Mouse (Mus musculus): ENCODE data around the gene Smim13. TPM values are rescaled to one million over a fixed set of nuclear protein-coding genes. Genes with fewer than 3 reads are reported as not detected.

Smim13 gene
- polyA plus RNA-seq, 1 experiment from 2014 or later, result 9.4 TPM

- Histone ChIP-seq H3K9me3 (ENCODE audit: control insufficient read depth, low read length) (no peaks in the 10 kb centered on the region), H3K4me3 (ENCODE audit: low read depth, low read length) (no peak overlapping the region), H3K36me3 (ENCODE audit: control insufficient read depth, insufficient read depth, low read length) (no peaks in the 10 kb centered on the region), H3K4me1 (ENCODE audit: control insufficient read depth, insufficient read depth, low read length) (no peaks in the 10 kb centered on the region), H3K27ac (replicated peaks; ENCODE audit: low read depth, low read length) (no peak overlapping the region), H3K27me3 (ENCODE audit: control insufficient read depth, insufficient read depth, low read length) (no peaks in the 10 kb centered on the region), H3K9ac (ENCODE audit: low read length) (no peak overlapping the region), H3K4me2 (ENCODE audit: low read depth, severe bottlenecking) (no peak overlapping the region)
- 81% methylated on average over 4 of the region's 4 CpGs for WGBS
- DNase-seq (ENCODE audit: low spot score) (no peak), ATAC-seq (ENCODE audit: insufficient number of reproducible peaks, low FRiP score, low TSS enrichment, low read depth) (no peak)
Observed at GRCm38 (mm10) chr13:41285448-41285847, 35.8 kb downstream of the Smim13 start.

DNA sequence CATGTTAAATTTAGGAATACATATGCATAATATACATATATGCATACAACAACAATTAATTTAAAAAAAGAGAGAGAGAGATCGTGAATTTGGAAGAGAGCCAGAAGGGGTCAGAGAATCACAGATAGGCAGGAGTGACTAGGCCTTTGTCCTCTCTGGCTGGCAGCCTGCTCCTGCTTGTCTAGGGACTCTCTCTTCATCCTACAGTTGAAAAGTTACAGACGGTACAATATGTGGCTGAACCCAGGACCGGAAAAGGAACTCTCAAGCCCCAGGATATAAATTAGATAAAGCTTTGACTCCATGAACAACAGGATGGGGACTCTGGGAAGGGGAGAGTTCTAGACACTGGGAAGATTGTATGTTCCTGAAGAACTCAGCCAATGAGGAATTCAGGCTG, 36.6 kb downstream of the Smim13 start:
- H3K27ac ChIP-seq (replicated peaks; ENCODE audit: low read depth, low read length), result no peak overlapping the region
- no peaks in the 10 kb centered on the region for H3K27me3 ChIP-seq (ENCODE audit: control insufficient read depth, insufficient read depth, low read length)
- H3K36me3 ChIP-seq (ENCODE audit: control insufficient read depth, insufficient read depth, low read length), result no peaks in the 10 kb centered on the region
- no peaks in the 10 kb centered on the region for H3K9me3 ChIP-seq (ENCODE audit: control insufficient read depth, low read length)
- H3K4me1 ChIP-seq (ENCODE audit: control insufficient read depth, insufficient read depth, low read length), result no peaks in the 10 kb centered on the region
- no peak overlapping the region for H3K9ac ChIP-seq (ENCODE audit: low read length)
- no peak for ATAC-seq (ENCODE audit: insufficient number of reproducible peaks, low FRiP score, low TSS enrichment, low read depth)
- H3K4me3 ChIP-seq (ENCODE audit: low read depth, low read length), result no peak overlapping the region
- H3K4me2 ChIP-seq (ENCODE audit: low read depth, severe bottlenecking), result no peak overlapping the region
- 94% methylated on average over 3 of the region's 3 CpGs for WGBS
- no peak for DNase-seq (ENCODE audit: low spot score)

DNA sequence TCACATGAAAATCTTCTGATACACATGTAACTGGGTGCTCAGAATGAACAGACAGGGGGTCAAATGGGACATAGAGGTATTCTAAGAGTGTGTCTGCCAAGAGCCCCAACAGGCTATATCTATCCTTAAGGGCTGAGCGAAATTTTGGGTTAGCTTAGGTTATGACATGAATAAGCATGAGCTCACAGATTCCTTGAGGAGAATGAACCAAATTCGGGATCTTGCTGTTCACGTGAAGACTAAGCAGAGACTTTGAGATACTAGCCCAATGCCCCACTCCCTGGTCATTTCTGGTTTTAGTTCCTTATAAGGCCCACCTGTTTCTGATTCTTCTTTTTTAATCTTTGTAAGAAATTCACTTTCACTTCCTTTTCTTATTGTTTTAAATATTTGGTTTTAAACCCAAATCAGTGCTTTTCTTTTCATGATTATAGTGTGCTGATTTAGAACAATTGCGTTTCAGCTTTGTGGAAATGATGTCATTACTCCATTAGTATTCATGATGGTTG, 41.9 kb downstream of the Smim13 start:
- Histone ChIP-seq H3K9ac (ENCODE audit: low read length) (no peak overlapping the region), H3K4me2 (ENCODE audit: low read depth, severe bottlenecking) (no peak overlapping the region), H3K36me3 (ENCODE audit: control insufficient read depth, insufficient read depth, low read length) (no peaks in the 10 kb centered on the region), H3K4me3 (ENCODE audit: low read depth, low read length) (no peak overlapping the region), H3K27me3 (ENCODE audit: control insufficient read depth, insufficient read depth, low read length) (no peaks in the 10 kb centered on the region), H3K9me3 (ENCODE audit: control insufficient read depth, low read length) (no peaks in the 10 kb centered on the region), H3K4me1 (ENCODE audit: control insufficient read depth, insufficient read depth, low read length) (no peaks in the 10 kb centered on the region), H3K27ac (replicated peaks; ENCODE audit: low read depth, low read length) (no peak overlapping the region)
- WGBS, result 80% methylated on average over 4 of the region's 4 CpGs
- DNase-seq (ENCODE audit: low spot score) (no peak), ATAC-seq (ENCODE audit: insufficient number of reproducible peaks, low FRiP score, low TSS enrichment, low read depth) (no peak)

- WGBS, result 73% methylated on average over 5 of the region's 5 CpGs
- Histone ChIP-seq H3K36me3 (ENCODE audit: control insufficient read depth, insufficient read depth, low read length) (no peaks in the 10 kb centered on the region), H3K4me3 (ENCODE audit: low read depth, low read length) (no peak overlapping the region), H3K27me3 (ENCODE audit: control insufficient read depth, insufficient read depth, low read length) (no peaks in the 10 kb centered on the region), H3K27ac (replicated peaks; ENCODE audit: low read depth, low read length) (no peak overlapping the region), H3K9me3 (ENCODE audit: control insufficient read depth, low read length) (no peaks in the 10 kb centered on the region), H3K4me1 (ENCODE audit: control insufficient read depth, insufficient read depth, low read length) (no peaks in the 10 kb centered on the region), H3K4me2 (ENCODE audit: low read depth, severe bottlenecking) (no peak overlapping the region), H3K9ac (ENCODE audit: low read length) (no peak overlapping the region)
- ATAC-seq (ENCODE audit: insufficient number of reproducible peaks, low FRiP score, low TSS enrichment, low read depth), result no peak
- no peak for DNase-seq (ENCODE audit: low spot score)
Observed at GRCm38 (mm10) chr13:41293595-41293994, 44.0 kb downstream of the Smim13 start.

- Histone ChIP-seq H3K4me1 (ENCODE audit: control insufficient read depth, insufficient read depth, low read length) (no peaks in the 10 kb centered on the region), H3K27ac (replicated peaks; ENCODE audit: low read depth, low read length) (no peak overlapping the region), H3K27me3 (ENCODE audit: control insufficient read depth, insufficient read depth, low read length) (no peaks in the 10 kb centered on the region), H3K4me2 (ENCODE audit: low read depth, severe bottlenecking) (no peak overlapping the region), H3K9me3 (ENCODE audit: control insufficient read depth, low read length) (no peaks in the 10 kb centered on the region), H3K36me3 (ENCODE audit: control insufficient read depth, insufficient read depth, low read length) (no peaks in the 10 kb centered on the region), H3K4me3 (ENCODE audit: low read depth, low read length) (no peak overlapping the region), H3K9ac (ENCODE audit: low read length) (no peak overlapping the region)
- DNase-seq (ENCODE audit: low spot score), result no peak
- 78% methylated on average over 6 of the region's 6 CpGs for WGBS
- ATAC-seq (ENCODE audit: insufficient number of reproducible peaks, low FRiP score, low TSS enrichment, low read depth), result no peak
Observed at GRCm38 (mm10) chr13:41295886-41296285, 46.2 kb downstream of the Smim13 start.

DNA sequence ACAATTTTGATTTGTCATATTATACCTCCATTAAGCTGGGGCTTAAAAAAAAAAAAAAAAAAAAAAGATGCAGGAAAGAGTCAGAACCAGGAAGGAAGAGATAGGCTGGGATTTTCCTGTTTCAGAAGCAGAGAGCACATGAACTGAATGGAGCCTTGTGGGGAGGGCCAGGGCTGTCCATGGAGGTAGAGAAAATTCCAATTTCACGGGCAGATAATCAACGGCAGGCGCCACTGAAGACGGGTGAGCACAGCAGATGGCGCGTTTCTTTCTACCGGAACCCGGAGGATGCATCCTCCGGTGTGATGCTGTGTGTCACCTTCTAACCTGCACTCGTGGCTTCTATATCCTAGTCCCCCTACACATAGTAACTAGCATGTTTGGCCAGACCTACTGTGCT, 46.8 kb downstream of the Smim13 start:
- H3K4me2 ChIP-seq (ENCODE audit: low read depth, severe bottlenecking), result no peak overlapping the region
- DNase-seq (ENCODE audit: low spot score) (no peak), ATAC-seq (ENCODE audit: insufficient number of reproducible peaks, low FRiP score, low TSS enrichment, low read depth) (no peak)
- no peaks in the 10 kb centered on the region for H3K36me3 ChIP-seq (ENCODE audit: control insufficient read depth, insufficient read depth, low read length)
- H3K27ac ChIP-seq (replicated peaks; ENCODE audit: low read depth, low read length), result no peak overlapping the region
- H3K4me1 ChIP-seq (ENCODE audit: control insufficient read depth, insufficient read depth, low read length), result no peaks in the 10 kb centered on the region
- no peaks in the 10 kb centered on the region for H3K9me3 ChIP-seq (ENCODE audit: control insufficient read depth, low read length)
- no peaks in the 10 kb centered on the region for H3K27me3 ChIP-seq (ENCODE audit: control insufficient read depth, insufficient read depth, low read length)
- 89% methylated on average over 10 of the region's 10 CpGs for WGBS
- H3K9ac ChIP-seq (ENCODE audit: low read length), result no peak overlapping the region
- no peak overlapping the region for H3K4me3 ChIP-seq (ENCODE audit: low read depth, low read length)

DNA sequence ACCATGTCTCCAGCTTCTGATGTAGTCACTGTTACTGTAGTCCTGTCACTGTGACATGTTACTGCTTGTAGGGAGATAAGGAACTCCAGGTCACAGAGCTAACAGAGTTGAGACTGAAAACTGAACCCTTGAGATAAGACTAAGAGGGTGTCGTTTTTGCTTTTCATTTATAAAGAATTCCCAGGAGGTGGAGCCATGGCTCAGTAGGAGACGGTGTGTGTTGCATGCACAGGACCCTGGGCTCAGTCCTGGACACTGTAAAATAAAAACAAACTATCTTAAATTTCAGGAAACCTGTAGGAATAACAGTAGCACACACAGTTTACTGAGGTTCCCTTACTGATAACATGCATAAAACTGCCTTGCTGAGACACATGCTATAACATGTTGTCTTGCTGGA, 48.9 kb downstream of the Smim13 start:
- Histone ChIP-seq H3K9me3 (ENCODE audit: control insufficient read depth, low read length) (no peaks in the 10 kb centered on the region), H3K4me2 (ENCODE audit: low read depth, severe bottlenecking) (no peak overlapping the region), H3K4me1 (ENCODE audit: control insufficient read depth, insufficient read depth, low read length) (no peaks in the 10 kb centered on the region), H3K27ac (replicated peaks; ENCODE audit: low read depth, low read length) (no peak overlapping the region), H3K4me3 (ENCODE audit: low read depth, low read length) (no peak overlapping the region), H3K36me3 (ENCODE audit: control insufficient read depth, insufficient read depth, low read length) (no peaks in the 10 kb centered on the region), H3K9ac (ENCODE audit: low read length) (no peak overlapping the region), H3K27me3 (ENCODE audit: control insufficient read depth, insufficient read depth, low read length) (no peaks in the 10 kb centered on the region)
- 40% methylated on average over 2 of the region's 2 CpGs for WGBS
- no peak for ATAC-seq (ENCODE audit: insufficient number of reproducible peaks, low FRiP score, low TSS enrichment, low read depth)
- DNase-seq (ENCODE audit: low spot score), result no peak

DNA sequence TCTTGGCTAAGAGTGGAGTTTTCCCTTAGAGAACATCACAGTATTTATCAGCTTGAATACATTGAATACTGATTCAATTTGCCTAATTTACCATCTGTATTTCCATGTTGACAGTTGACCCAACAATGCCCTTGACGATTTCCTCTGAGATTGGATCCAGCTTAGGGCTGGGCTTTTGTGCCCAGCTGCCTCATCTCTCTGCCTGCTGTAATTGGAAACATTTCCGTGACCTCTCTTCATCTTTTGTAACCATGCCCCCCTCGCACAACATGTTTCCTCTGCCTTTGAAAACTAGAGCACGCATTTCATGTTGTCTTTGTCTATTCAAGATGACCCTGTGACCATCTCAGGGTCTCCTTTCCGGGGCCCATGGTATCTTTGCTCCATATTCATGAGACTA, 49.4 kb downstream of the Smim13 start:
- Histone ChIP-seq H3K9me3 (ENCODE audit: control insufficient read depth, low read length) (no peaks in the 10 kb centered on the region), H3K27ac (replicated peaks; ENCODE audit: low read depth, low read length) (no peak overlapping the region), H3K36me3 (ENCODE audit: control insufficient read depth, insufficient read depth, low read length) (no peaks in the 10 kb centered on the region), H3K4me2 (ENCODE audit: low read depth, severe bottlenecking) (no peak overlapping the region), H3K4me1 (ENCODE audit: control insufficient read depth, insufficient read depth, low read length) (no peaks in the 10 kb centered on the region), H3K4me3 (ENCODE audit: low read depth, low read length) (no peak overlapping the region), H3K9ac (ENCODE audit: low read length) (no peak overlapping the region), H3K27me3 (ENCODE audit: control insufficient read depth, insufficient read depth, low read length) (no peaks in the 10 kb centered on the region)
- 32% methylated on average over 5 of the region's 5 CpGs for WGBS
- no peak for ATAC-seq (ENCODE audit: insufficient number of reproducible peaks, low FRiP score, low TSS enrichment, low read depth)
- DNase-seq (ENCODE audit: low spot score), result no peak

- DNase-seq (ENCODE audit: low spot score) (no peak), ATAC-seq (ENCODE audit: insufficient number of reproducible peaks, low FRiP score, low TSS enrichment, low read depth) (no peak)
- Histone ChIP-seq H3K9me3 (ENCODE audit: control insufficient read depth, low read length) (no peaks in the 10 kb centered on the region), H3K4me2 (ENCODE audit: low read depth, severe bottlenecking) (no peak overlapping the region), H3K4me3 (ENCODE audit: low read depth, low read length) (no peak overlapping the region), H3K9ac (ENCODE audit: low read length) (no peak overlapping the region), H3K36me3 (ENCODE audit: control insufficient read depth, insufficient read depth, low read length) (no peaks in the 10 kb centered on the region), H3K27ac (replicated peaks; ENCODE audit: low read depth, low read length) (no peak overlapping the region), H3K4me1 (ENCODE audit: control insufficient read depth, insufficient read depth, low read length) (no peaks in the 10 kb centered on the region), H3K27me3 (ENCODE audit: control insufficient read depth, insufficient read depth, low read length) (no peaks in the 10 kb centered on the region)
- WGBS, result 63% methylated on average over 4 of the region's 4 CpGs
Observed at GRCm38 (mm10) chr13:41300037-41300436, 50.4 kb downstream of the Smim13 start.
